Mouse (Mus musculus): Measurements from ENCODE around the gene St5. TPM values are rescaled to one million over a fixed set of nuclear protein-coding genes. Genes with fewer than 3 reads are reported as not detected.
A peak's percentile ranks its signal among the peaks of the same experiment; 100 is the strongest.

The St5 gene
- total RNA-seq, 2 experiments from 2014 or later = 48.2 to 55.3 TPM

DNA sequence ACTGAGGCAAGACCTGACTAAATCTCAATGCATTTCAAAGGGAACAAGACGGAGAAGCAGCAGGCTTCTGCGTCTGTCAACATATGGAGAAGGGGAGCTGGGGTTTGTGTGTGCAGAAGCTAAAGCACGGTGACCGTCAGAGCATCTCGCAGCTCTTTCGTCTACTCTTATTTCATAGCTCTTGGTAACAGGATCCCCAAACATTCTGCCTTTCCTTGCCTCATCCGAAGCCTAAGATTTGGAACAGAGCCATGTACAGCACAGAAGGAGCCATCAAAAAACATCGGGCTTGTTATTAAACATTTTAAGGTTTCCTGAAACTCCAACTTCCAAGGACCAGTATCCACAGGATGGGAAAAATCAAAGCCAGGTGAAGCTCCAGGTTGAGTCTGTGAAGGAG, 62.3 kb downstream of the St5 start:
- DNase-seq = no peak

- DNase-seq = no peak
Measured at GRCm38 (mm10) chr7:109637391-109637790, 66.0 kb downstream of the St5 start.

GRCm38 (mm10) chr7:109636086-109636792, 67.2 kb downstream of the St5 start:
- no peak for DNase-seq

DNA sequence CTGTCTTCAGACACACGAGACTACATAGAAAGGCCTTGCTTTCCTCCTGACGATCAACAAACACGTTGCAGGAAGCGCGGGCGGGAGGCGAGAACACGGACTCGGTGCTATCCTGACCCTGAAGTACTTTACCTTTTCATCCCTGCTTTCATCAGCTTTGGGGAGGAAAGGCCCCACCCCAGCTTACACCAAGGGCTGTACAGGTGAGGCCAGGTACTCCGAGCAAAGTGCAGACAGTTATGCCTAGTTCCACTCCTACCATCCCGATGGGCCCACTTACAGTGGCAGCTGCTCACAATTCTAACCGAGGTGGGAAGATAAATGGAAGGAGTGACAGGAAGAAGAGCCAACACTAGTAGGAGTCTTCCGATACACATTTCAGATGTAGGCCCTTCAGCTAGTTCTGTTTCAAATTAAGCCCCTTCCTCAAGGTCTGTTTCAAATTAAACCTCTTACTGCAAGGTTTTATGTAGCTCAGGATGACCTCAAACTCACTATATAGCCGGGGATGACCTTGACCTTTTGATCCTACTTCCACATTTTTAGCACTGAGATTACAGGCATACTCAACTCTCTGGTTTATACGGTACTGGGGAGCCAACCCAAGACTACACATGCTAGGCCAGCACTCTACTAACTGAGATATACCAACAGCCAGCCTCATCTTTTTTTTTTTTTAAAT, 69.9 kb downstream of the St5 start:
- no peak for DNase-seq

DNA sequence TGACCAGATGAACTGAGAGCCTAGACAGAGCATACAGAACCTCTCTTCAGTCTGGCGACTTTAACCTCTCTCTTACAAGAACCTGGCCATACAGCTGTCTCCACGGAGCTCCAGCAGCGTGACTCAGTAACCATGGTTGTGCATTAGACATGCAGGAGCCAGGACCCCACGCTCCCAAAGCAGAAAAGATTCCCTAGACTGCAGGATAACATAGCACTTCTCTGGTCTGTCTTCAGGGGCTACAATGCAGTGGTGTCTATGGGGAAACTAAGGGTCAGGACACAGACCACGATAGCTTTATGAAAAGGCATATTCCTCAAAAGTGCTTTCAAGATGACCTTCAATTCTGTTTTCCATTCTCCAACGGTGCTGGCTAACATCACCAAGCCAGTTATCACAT, 72.1 kb downstream of the St5 start:
- no peak for DNase-seq

DNA sequence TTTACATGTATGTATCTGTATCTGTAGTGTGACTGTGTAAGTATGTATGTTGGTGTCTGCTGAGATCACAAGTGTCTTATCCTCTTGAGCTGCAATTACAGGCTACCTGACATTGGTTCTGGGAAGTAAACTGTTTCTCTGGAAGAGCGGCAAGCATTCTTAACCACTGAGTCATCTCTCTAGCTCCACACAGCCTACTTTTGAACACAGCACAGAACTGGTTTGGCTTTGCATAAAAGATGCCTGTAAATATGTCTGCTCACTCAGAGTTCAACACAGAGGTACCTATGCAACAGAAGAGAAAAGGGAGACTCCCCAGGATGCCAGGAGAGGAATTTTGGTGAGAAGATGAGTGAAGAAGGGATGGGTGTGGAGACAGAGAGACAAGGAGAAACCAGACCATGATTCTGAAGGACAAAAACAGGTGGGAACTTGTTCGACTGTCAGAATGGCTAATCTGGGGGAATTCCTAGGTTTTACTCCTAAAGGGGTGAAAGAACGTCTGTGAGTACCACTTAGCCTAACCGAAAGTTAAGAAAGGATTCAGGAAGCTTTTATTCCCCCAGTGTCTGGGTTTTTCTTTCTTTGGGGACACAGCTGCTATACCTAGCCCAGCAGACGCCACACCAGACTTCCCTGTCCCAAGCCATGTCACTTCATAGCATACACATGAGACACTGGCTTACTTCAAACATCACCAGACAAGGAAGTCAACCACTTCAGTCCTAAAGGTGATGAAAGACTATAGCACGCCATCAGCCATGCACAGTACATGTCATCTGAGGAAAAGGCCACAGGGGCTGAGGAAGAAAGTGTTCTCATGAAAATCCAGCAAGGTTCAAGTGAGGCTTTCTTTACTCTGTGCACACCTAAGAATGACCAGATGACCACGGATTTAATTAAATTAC, 73.3 kb downstream of the St5 start:
- no peak for DNase-seq

- no peak for DNase-seq
Measured at GRCm38 (mm10) chr7:109628935-109629609, 74.3 kb downstream of the St5 start.

DNA sequence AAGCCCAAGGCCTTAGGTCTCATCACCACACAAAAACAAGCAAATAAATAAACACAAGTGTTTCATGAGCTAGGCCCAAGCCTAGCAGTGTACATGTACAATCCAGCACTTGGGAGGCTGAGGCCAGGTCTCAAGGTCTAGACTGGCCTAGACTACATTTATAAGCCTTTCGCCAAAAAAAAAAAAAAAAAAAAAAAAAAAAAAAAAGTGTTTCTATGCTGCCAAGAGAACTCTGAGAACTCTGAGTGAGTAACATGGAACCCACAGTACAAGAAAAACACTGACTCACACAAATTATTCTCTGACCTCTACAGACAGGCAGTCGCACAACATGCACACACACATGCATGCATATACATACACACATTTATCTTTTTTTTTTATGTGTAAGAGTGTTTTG, 75.6 kb downstream of the St5 start:
- DNase-seq = no peak

DNA sequence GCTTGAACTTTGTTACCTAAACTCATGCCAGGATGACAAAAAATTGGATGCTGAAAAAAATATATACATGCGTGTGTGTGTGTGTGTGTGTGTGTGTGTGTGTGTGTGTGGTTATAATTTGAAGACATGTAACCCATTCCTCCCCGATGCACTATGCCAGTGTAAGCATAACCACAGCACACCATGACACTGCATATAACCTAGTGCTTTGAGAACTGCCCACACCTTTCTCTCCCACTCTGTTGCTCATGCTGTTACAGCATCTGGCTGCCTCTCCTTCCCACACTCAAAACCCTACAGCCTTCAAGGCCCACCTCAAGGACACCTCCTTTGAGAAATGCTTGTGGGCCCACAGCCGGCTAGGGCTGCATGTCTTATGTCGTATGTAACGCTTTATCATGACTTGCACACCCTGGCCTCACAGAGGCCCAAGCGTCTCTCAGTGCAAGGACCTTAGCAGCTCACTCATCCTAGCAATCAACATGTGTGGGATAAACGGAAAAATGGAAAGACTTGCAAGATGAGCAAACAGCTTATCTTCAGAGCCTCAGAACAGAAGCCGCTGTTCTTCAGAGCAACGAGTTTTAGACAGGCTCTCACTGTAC, 81.1 kb downstream of the St5 start:
- no peak for DNase-seq

DNA sequence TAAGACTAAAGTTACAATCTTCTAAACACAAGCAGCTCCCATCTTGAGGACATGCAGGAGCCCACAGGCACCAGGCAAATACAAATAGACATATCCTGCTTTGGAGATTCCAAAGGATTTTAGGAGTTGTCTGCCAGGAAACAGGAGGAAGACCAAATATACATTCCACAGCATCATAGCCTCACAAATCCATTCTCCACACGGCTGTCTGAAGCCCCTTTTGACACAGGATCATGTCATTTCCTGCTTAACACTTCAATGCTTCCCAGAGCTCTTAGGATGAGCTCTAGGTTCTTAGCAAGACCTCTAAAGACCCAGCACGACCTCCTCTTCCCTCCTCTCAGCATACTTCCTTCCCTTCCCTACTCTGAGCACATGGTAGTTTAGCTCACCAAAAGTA, 82.4 kb downstream of the St5 start:
- no peak for DNase-seq

- peak; percentile 53 for DNase-seq
Measured at GRCm38 (mm10) chr7:109620288-109620687, 83.1 kb downstream of the St5 start.

GRCm38 (mm10) chr7:109618721-109619120, 84.7 kb downstream of the St5 start:
- DNase-seq = peak; percentile 84

- DNase-seq = peak; percentile 60
Measured at GRCm38 (mm10) chr7:109617838-109618237, 85.6 kb downstream of the St5 start.

GRCm38 (mm10) chr7:109616034-109616979, 87.1 kb downstream of the St5 start:
- peak; percentile 87 for DNase-seq

- DNase-seq = no peak
Measured at GRCm38 (mm10) chr7:109615601-109616000, 87.8 kb downstream of the St5 start.

DNA sequence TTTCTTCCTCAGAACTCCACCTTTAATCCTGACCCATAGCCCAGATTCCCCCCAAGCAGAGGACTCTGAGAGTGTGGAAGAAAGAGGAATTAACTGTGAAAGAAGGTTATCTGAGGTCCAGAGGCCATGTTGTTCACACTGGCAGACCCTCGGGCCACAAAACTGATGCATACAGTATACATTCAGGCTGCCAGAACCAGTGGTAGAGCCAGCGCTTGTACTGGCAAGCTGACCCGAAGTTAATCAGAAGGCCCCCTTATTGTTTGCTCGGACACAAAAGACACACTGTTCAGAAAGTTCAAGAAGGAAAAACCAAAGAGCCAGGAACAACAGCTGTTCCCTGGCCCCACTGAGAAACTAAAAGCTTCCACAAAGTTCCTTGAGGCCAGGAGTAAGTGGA, 88.5 kb downstream of the St5 start:
- no peak for DNase-seq

- DNase-seq = no peak
Measured at GRCm38 (mm10) chr7:109613531-109614021, 89.8 kb downstream of the St5 start.

GRCm38 (mm10) chr7:109613051-109613450, 90.4 kb downstream of the St5 start:
- no peak for DNase-seq

GRCm38 (mm10) chr7:109612531-109612930, 90.9 kb downstream of the St5 start:
- DNase-seq = no peak

GRCm38 (mm10) chr7:109610348-109610747, 93.1 kb downstream of the St5 start:
- no peak for DNase-seq

Measured in adrenal gland, postnatal 10 days (tissue).